Mouse (Mus musculus): ENCODE results near the gene Zmynd10.
A peak's percentile ranks its signal among the peaks of the same experiment; 100 is the strongest.

Zmynd10 gene

GRCm38 (mm10) chr9:107541005-107541404 lies 6.1 kb upstream of the Zmynd10 start:
- no peak for DNase-seq

GRCm38 (mm10) chr9:107541474-107542351 lies 5.4 kb upstream of the Zmynd10 start, which contains the start of the genes Cyb561d2 and Nprl2:
Cyb561d2 (minus strand) TSS chr9:107542193.
Nprl2 (plus strand) TSS chr9:107542226.
- DNase-seq = peak; percentile 96

GRCm38 (mm10) chr9:107542352-107542686 lies 4.8 kb upstream of the Zmynd10 start:
- DNase-seq = no peak

- DNase-seq = no peak
Measured at GRCm38 (mm10) chr9:107542721-107543120, 4.4 kb upstream of the Zmynd10 start.

- DNase-seq = no peak
Measured at GRCm38 (mm10) chr9:107543299-107543698, 3.8 kb upstream of the Zmynd10 start.

GRCm38 (mm10) chr9:107544196-107544700 lies 2.9 kb upstream of the Zmynd10 start:
- no peak for DNase-seq

- no peak for DNase-seq
Measured at GRCm38 (mm10) chr9:107544729-107545128, 2.4 kb upstream of the Zmynd10 start.

GRCm38 (mm10) chr9:107545199-107545598 lies 1.9 kb upstream of the Zmynd10 start:
- no peak for DNase-seq

- peak; percentile 86 for DNase-seq
Measured at GRCm38 (mm10) chr9:107545602-107546001, 1.5 kb upstream of the Zmynd10 start.

GRCm38 (mm10) chr9:107547957-107548356 lies 859 bp downstream of the Zmynd10 start:
- DNase-seq = no peak

- DNase-seq = no peak
Measured at GRCm38 (mm10) chr9:107548820-107549219, 1.7 kb downstream of the Zmynd10 start.

GRCm38 (mm10) chr9:107549297-107550074 lies 2.4 kb downstream of the Zmynd10 start:
- DNase-seq = no peak

- peak; percentile 74 for DNase-seq
Measured at GRCm38 (mm10) chr9:107550491-107551116, 3.5 kb downstream of the Zmynd10 start.

- DNase-seq = peak; percentile 75
Measured at GRCm38 (mm10) chr9:107551117-107551889, 4.2 kb downstream of the Zmynd10 start, which contains the start of gene Rassf1. Rassf1 (plus strand) TSS chr9:107551555.

- DNase-seq = no peak
Measured at GRCm38 (mm10) chr9:107551890-107552355, 4.8 kb downstream of the Zmynd10 start.

- no peak for DNase-seq
Measured at GRCm38 (mm10) chr9:107552690-107553393, 5.7 kb downstream of the Zmynd10 start.

GRCm38 (mm10) chr9:107553541-107554318 lies 6.6 kb downstream of the Zmynd10 start:
- no peak for DNase-seq

GRCm38 (mm10) chr9:107554319-107554825 lies 7.3 kb downstream of the Zmynd10 start:
- peak; percentile 96 for DNase-seq

GRCm38 (mm10) chr9:107555031-107555457 lies 7.9 kb downstream of the Zmynd10 start:
- peak; percentile 87 for DNase-seq

GRCm38 (mm10) chr9:107555701-107556100 lies 8.6 kb downstream of the Zmynd10 start:
- DNase-seq = no peak
